Mouse (Mus musculus) cerebellum, adult (tissue): ENCODE data around the gene Tox2.

Experiments
- ATAC-seq: cut with Nextera tagmentation; 2 replicates; pipeline ENCODE4 v1.9.2; 2017; ENCODE audit warnings: mild to moderate bottlenecking, moderate library complexity, mixed read lengths; ENCODE audit not compliant: insufficient number of reproducible peaks, low FRiP score, low TSS enrichment

Gene Tox2

DNA sequence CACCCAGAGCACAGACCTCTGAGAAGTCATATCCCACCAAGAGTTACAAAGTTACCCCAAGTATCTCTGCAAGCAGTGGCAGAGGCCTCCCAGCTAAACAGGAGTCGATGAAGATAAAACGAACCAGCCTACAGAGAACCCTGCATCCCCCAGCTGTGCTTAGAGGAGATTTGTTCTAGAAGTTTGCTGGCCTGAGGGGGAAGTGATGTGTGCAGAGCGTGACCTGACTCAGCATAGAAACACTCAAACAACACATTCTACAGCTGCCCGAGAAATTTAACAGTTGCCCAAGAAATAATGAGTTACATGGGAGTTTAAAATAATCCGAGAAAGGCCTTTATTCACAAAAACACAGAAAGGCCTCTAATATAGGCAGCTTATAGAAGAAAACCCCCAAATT, 155.7 kb downstream of the Tox2 start:
- no peak for ATAC-seq

DNA sequence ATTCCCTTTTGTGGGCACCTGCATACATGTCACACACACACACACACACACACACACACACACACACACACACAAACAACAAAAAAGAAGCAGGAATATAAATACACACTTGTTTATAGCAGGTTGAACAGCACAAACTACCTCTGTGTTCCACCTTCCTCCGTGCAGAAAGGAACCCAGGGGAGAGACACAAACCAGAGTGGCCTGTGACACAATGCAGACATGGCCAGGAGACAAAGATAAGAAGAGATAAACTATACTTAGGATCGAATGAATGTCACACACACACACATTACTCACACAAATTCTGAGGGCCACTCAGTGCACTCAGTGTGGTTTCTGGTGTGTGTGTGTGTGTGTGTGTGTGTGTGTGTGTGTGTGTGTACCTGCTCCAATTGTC, 156.3 kb downstream of the Tox2 start:
- no peak for ATAC-seq

DNA sequence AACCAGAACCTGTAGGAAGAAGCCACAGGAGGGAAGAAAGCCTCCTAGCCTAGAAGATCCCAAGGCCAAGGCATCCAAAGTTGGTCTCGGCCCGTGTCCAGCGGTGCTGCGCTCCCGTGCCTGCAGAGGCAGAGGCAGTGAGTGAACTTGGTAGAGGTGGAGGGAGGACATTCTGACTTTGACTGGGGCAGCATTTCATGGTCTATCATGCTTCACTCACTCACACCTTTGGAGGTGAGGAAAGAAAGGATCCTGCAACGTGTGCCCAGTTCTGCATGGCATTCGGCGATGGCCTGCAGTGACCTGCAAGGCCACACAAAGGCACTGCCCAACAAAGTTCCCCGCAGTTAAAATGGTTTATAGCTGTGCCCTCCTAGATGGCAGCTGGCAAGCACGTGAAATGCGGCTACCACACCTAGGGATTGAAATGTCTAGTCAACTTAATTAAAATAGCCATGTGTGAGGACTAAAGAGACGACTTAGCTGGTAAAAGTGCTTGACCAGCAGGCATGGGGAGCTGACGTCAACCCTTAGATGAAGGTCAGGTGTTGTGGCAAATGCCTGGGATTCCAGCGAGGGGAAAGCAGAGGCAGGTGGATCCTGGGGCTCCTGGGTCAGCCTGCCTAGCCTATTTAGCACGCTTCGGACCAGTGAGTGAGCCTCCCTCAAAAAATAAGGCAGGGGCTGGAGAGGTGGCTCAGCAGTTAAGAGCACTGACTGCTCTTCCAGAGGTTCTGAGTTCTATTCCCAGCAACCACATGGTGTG, 158.1 kb downstream of the Tox2 start:
- no peak for ATAC-seq

DNA sequence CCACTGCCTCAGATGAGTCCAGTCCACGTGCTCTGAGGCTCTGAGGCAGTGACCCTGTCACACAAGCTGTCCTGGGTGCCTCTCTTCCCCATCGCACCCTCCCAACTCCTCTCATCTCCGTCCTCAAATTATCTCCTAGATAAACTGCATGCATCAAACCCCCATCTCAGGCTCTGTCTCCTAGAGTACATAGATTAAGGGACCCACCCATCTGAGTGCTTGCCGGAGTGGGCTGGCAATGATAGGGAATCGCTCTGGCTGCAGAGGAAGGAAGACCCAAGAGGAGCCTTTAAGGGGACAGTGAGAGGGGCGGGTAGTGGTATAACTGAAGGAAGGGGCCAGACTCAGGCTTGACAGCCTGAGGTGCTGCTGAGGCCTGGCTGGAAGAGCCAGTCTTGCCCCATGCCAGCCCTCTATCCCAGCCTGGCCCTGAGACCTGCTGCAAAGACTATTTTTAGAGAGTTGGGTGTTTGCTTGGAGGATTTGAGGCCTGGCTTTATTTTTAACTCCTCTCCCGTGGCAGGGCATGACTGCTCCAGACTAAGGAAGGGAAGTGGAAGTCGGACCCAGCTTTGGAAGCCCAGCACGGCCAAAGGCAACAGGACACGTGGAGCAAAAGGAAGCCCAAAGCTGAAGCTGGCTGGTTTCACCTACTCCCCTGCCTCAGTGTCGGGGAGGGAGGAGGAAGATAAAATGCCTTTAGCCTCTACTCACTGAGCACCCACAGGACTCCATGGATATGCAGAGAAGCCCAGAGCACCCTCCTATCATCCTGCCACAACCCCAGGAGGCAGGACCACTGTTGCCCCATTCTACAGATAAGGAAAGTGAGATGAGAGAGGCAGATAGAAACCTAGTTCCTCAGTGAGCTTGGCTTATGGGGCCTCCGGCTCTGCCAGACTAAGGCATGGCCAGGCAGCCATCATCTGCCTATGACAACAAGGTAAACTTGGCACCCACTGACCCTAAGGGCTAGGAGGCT, 160.3 kb downstream of the Tox2 start:
- ATAC-seq, result no peak

DNA sequence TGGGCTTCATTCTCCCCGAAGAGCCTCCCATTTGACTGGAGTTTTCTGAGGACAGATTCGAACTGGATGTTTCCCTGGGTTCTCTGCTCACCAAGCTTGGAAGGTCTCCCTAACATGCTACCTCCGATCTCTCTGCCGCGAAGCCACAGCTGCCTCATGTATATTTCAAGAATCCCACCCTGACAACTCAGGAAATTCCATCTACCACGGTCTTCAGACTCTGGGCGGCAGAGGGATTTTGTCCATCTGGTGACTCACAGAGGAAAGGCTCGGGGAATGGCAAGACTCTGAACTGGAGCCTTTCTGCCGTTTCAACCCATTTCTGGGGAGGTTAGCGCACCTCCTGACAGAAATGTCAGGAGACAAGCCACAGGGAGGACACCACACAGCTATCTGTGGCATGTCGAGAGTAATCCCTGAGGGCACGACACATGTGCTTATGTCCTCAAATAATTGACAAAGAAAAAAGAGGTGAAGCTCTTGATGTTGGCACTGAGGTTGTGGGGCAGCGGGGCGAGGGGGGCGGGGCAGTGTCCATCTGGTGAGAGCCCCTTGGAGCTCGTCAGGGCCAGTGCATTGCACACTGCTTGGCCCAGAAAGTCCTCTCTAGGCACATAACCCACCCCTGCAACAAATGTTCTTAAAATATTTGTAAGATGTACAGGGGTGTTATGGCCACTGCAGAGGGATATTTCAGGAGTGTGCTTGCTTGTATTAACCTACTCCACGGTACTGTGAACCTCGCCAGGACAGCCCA, 162.0 kb downstream of the Tox2 start:
- ATAC-seq, result no peak

DNA sequence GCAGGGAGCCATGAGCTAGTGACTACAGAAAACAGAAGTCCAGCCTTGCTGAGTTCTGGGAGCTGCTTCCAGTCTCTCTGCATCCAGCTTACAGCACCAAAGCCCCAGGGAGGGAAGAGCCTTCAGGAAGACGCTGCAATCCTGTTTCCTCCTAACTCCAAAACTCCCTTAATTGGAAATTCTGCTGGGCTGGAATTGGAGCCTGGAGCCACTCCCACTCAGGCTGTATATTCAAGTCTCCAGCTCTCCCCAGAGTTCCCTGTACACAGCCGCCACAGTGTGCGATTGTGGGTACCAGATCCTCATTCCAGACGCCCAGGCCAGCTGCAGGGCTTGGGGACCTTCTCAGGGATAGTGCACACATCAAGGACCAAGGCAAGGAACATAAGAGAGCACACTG, 167.2 kb downstream of the Tox2 start:
- ATAC-seq, result no peak

DNA sequence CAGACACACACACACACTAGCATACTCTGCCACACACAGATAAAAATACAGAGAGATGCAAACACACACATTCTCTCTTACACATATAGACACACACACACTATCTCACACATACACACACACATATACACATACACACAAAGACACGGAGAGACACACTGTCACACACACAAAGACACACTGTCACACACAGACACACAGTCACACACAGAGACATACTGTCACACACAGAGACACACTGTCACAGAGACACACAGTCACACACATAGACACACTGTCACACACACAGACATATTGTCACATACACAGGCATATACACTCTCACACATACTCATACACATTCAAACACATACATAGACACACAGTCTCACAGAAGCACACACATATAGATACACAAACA, 169.7 kb downstream of the Tox2 start:
- ATAC-seq, result no peak
